Mouse (Mus musculus): ENCODE measurements around the gene Phxr2.

DNA sequence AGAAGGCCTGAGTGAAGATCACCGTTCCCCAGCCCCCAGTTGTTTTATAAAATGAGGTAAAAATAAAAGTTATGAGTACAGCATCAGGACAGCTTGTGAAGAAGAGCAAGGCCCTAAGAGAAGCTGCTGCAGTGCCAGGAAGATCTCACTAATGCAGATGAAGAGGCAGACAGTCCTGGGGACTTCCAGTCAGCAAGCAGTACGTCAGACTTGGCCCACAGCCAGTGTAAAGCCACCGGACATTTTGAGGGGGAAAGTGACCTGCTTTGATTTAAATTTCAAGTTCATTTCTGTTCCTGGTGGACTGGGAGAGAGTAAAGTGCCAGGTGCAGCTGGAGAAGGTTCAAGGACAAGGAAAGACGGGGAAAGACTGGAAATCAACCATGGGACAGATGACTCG, 10.2 kb upstream of the Phxr2 start:
- no peak for TF ChIP-seq MYOG (IDR thresholded peaks at IDR 0.05; ENCODE audit: control insufficient read depth in 1 of 3, insufficient read depth in 1 of 3, insufficient read length in 2 of 3, low read depth in 2 of 3)
- TF ChIP-seq TCF12 (IDR thresholded peaks at IDR 0.05; ENCODE audit: insufficient read depth, poor library complexity, severe bottlenecking) = no peak
- TF ChIP-seq REST (IDR thresholded peaks at IDR 0.05; ENCODE audit: insufficient read depth, insufficient read length) = no peak
- no peak for TF ChIP-seq MAX (IDR thresholded peaks at IDR 0.05; ENCODE audit: low read depth)
- no peak for TF ChIP-seq MYOD1 (IDR thresholded peaks at IDR 0.05; ENCODE audit: control insufficient read depth in 1 of 3, insufficient read length in 2 of 3, low read depth in 2 of 3)
- TF ChIP-seq POLR2A (IDR thresholded peaks at IDR 0.05; ENCODE audit: insufficient read length, low read depth) = no peak
- TF ChIP-seq CEBPB (IDR thresholded peaks at IDR 0.05; ENCODE audit: insufficient read depth, poor library complexity, severe bottlenecking) = no peak
- TF ChIP-seq POLR2AphosphoS2 (IDR thresholded peaks at IDR 0.05; ENCODE audit: insufficient read length, low read depth) = no peak
- TF ChIP-seq USF1 (IDR thresholded peaks at IDR 0.05; ENCODE audit: low read depth) = no peak
- TF ChIP-seq E2F4 (IDR thresholded peaks at IDR 0.05; ENCODE audit: insufficient read depth) = no peak
- no peak for TF ChIP-seq SRF (IDR thresholded peaks at IDR 0.05; ENCODE audit: control insufficient read depth, insufficient read length, low read depth)
